Mouse (Mus musculus) macrophage (primary cell): Measurements from ENCODE around the gene Rps24. TPM values are rescaled to one million over a fixed set of nuclear protein-coding genes. Genes with fewer than 3 reads are reported as not detected.

ENCODE experiments used
- H3K27ac ChIP-seq: fragments of 350-480 bp; formaldehyde crosslinking; 2 replicates; pipeline ENCODE4 v1.9.0; 2021
- H3K36me3 ChIP-seq: fragments of 350-480 bp; formaldehyde crosslinking; 2 replicates; pipeline ENCODE4 v1.9.0; 2021; ENCODE audit errors: inconsistent target
- H3K4me3 ChIP-seq: fragments of 350-480 bp; formaldehyde crosslinking; 2 replicates; pipeline ENCODE4 v1.9.0; 2021; ENCODE audit errors: inconsistent target
- H3K79me2 ChIP-seq: fragments of 350-480 bp; formaldehyde crosslinking; 2 replicates; pipeline ENCODE4 v1.9.0; 2021; ENCODE audit errors: inconsistent target
- WGBS: methylation state at CpG from one replicate; pipeline ENCODE4 v1.1.7; 2026; ENCODE audit warnings: inconsistent platforms; ENCODE audit not compliant: missing documents; 5-methylcytosine and 5-hydroxymethylcytosine counted together
- polyA plus RNA-seq: library from polyadenylated mRNA; stranded (reverse); fragments of 250-400 nt; gene quantifications from 3 replicates; pipeline ENCODE4 v1.2.4, GENCODE M21; 2018; ENCODE audit warnings: inconsistent platforms

Gene Rps24
- polyA plus RNA-seq, 1 experiment from 2014 or later, result 3,897 TPM

DNA sequence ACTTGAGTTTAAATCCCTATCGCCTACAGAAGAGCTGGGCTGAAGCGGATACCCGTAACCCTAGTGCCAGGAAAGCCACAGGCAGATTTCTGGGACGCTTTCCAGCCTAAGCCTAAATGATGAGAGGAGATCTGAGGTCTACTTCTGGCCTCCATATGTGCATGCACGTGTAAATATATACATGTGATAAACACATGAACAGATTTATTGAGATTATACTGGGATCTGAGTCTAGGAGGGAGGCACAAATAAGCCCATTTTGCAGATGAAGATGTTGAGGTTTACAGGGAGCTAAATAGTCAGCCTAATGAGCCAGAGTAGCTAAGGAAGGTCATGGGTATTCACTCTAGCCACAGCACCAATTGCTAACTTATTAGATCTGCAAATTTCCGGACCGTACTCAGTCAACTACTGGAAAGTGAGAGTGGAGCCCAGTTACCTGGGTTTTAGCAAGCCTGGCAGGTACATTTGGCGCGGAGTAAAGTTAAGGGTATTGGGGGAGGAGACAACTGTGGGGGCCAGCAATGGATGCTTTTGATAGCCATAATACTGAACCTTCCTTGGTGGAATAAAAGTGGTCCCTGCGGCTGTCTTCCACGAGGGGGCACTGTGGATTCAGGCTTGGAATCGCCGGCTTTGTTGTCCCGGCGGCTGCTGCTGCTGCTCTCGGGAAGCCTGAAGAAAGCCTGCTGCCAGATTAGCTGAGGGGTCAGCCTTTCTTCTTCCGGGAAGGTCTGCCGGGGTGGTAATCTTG lies 13.3 kb downstream of the Rps24 start:
- 38% methylated on average over 18 of the region's 18 CpGs for WGBS
- Histone ChIP-seq H3K36me3 (peaks cover 36% of the 10 kb centered on the region), H3K27ac (no peak overlapping the region), H3K4me3 (no peak overlapping the region), H3K79me2 (no peaks in the 10 kb centered on the region; the same call in 1 of the 2 replicates)

DNA sequence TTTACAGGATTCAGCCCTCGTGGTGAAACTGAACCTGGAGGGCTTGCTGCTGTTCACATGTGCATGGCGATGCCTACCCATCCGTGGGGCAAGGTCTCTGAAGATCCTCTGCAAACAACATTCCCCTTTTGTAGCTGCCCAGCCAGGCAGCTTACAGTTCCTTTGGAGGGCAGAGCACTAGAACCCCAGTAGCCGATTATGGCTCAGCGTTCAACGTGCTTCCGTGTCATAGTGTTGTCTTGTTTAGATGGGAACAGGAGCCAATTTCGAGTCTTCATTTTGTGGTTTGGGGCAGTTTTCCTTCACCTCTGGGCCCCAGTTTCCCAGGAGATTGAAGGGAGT lies 13.9 kb downstream of the Rps24 start:
- H3K27ac ChIP-seq, result no peak overlapping the region
- H3K79me2 ChIP-seq, result no peaks in the 10 kb centered on the region; the same call in 1 of the 2 replicates
- H3K4me3 ChIP-seq, result no peak overlapping the region
- peaks cover 35% of the 10 kb centered on the region for H3K36me3 ChIP-seq
- WGBS, result 73% methylated on average over 8 of the region's 8 CpGs

GRCm38 (mm10) chr14:24501256-24501655 lies 14.3 kb downstream of the Rps24 start:
- H3K36me3 ChIP-seq, result peaks cover 30% of the 10 kb centered on the region
- H3K4me3 ChIP-seq, result no peak overlapping the region
- no peak overlapping the region for H3K27ac ChIP-seq
- H3K79me2 ChIP-seq, result no peaks in the 10 kb centered on the region; the same call in 1 of the 2 replicates
- WGBS, result 91% methylated on average over 4 of the region's 4 CpGs

DNA sequence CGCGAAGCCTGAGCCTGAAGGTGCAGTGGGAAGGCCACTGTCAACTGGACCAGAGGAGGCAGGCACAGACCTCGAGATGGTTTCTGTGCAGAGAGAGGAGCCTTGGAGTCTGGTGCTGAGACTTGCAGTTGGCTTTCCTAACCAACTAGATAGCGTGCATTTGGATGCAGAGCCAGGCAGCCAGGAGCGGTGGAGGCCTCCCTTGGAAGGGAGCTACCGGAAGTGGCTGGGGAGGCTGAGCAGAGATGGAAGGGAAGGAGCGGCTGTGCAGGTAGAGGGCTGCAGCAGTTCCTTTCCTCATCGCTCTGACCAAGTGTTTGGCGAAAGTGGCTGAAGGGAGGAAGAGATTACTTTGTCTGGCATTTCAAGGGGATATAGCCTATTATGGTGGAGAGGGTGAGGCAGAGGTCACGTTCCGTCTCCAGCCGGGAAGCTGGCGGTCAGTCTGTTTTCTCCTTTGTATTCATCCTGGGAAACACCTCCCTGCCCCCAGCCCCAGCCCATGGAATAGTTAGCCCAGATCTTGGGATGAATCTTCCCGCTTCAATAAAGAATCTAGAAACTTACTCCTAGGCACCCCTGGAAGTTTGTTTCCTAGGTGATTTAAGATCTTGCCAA lies 20.6 kb downstream of the Rps24 start:
- H3K4me3 ChIP-seq, result no peak overlapping the region
- 24% methylated on average over 14 of the region's 14 CpGs for WGBS
- H3K36me3 ChIP-seq, result no peaks in the 10 kb centered on the region
- no peak overlapping the region for H3K27ac ChIP-seq
- H3K79me2 ChIP-seq, result no peaks in the 10 kb centered on the region

GRCm38 (mm10) chr14:24508070-24508773 lies 21.3 kb downstream of the Rps24 start:
- Histone ChIP-seq H3K4me3 (no peak overlapping the region), H3K79me2 (no peaks in the 10 kb centered on the region), H3K27ac (no peak overlapping the region), H3K36me3 (no peaks in the 10 kb centered on the region)
- WGBS, result 20% methylated on average over 17 of the region's 18 CpGs

- Histone ChIP-seq H3K4me3 (no peak overlapping the region), H3K36me3 (no peaks in the 10 kb centered on the region), H3K79me2 (no peaks in the 10 kb centered on the region), H3K27ac (no peak overlapping the region)
- 79% methylated on average over 5 of the region's 5 CpGs for WGBS
Measured at GRCm38 (mm10) chr14:24509557-24509956, 22.6 kb downstream of the Rps24 start.

GRCm38 (mm10) chr14:24510218-24510617 lies 23.3 kb downstream of the Rps24 start:
- Histone ChIP-seq H3K36me3 (no peaks in the 10 kb centered on the region), H3K27ac (no peak overlapping the region), H3K79me2 (no peaks in the 10 kb centered on the region), H3K4me3 (no peak overlapping the region)
- 100% methylated on average over 1 of the region's 1 CpGs for WGBS

- Histone ChIP-seq H3K4me3 (no peak overlapping the region), H3K27ac (no peak overlapping the region), H3K36me3 (no peaks in the 10 kb centered on the region), H3K79me2 (no peaks in the 10 kb centered on the region)
- 94% methylated on average over 2 of the region's 2 CpGs for WGBS
Measured at GRCm38 (mm10) chr14:24510679-24511078, 23.8 kb downstream of the Rps24 start.

GRCm38 (mm10) chr14:24512527-24513161 lies 25.7 kb downstream of the Rps24 start:
- Histone ChIP-seq H3K27ac (no peak overlapping the region), H3K36me3 (no peaks in the 10 kb centered on the region)
- WGBS, result 93% methylated on average over 6 of the region's 6 CpGs

DNA sequence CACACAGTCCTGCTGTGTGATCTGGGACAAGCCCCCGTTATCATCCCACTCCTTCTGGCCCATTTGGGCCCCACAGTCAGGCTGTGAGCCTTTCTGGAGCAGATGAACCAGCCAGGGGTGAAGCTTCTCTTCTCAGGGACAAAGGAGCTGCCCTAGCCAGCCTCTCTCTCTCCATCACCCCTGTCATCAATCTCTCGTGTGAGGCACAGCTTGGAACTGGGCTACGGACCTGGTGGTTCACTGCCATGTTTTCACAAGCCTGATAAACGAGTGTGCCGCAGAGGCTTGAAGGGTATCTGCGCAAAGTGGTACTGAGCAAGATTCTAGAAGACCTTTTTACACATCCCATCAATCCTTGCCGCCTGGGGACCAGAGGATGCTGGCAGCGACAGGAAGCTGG lies 34.7 kb downstream of the Rps24 start:
- WGBS, result 83% methylated on average over 8 of the region's 8 CpGs
- Histone ChIP-seq H3K36me3 (no peaks in the 10 kb centered on the region), H3K79me2 (no peaks in the 10 kb centered on the region), H3K4me3 (no peak overlapping the region), H3K27ac (no peak overlapping the region)

More at GRCm38 (mm10) chr14:24512527-24513161, 25.7 kb downstream of the Rps24 start:
- Histone ChIP-seq H3K4me3 (no peak overlapping the region), H3K79me2 (no peaks in the 10 kb centered on the region)

GRCm38 (mm10) chr14:24525137-24525536 lies 38.2 kb downstream of the Rps24 start:
- WGBS, result 86% methylated on average over 3 of the region's 3 CpGs
- no peak overlapping the region for H3K27ac ChIP-seq
- no peaks in the 10 kb centered on the region for H3K36me3 ChIP-seq
- no peaks in the 10 kb centered on the region for H3K79me2 ChIP-seq
- H3K4me3 ChIP-seq, result no peak overlapping the region

GRCm38 (mm10) chr14:24525677-24526415 lies 38.9 kb downstream of the Rps24 start:
- 89% methylated on average over 10 of the region's 10 CpGs for WGBS
- no peak overlapping the region for H3K4me3 ChIP-seq
- no peaks in the 10 kb centered on the region for H3K79me2 ChIP-seq
- H3K36me3 ChIP-seq, result no peaks in the 10 kb centered on the region
- H3K27ac ChIP-seq, result no peak overlapping the region

DNA sequence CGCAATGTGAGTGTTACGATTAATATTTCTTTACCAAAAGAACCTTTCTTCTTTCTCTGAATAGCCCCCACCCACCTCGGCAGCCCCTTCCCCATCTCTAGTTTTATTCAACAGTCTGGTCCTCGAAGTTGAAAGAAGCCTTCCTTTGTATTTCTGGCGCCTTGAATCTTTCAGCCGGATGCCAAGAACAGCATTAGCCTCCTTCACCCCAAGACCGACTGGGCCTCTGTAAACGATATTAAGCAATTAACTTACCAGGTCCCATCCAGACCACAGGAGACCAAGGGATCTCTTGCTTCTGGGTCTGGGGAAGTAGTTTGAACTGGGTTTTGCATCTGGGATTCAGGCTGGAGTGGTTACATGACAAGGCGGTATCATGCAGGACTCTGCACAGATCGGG lies 39.5 kb downstream of the Rps24 start:
- no peaks in the 10 kb centered on the region for H3K36me3 ChIP-seq
- no peak overlapping the region for H3K4me3 ChIP-seq
- WGBS, result 89% methylated on average over 10 of the region's 10 CpGs
- H3K27ac ChIP-seq, result no peak overlapping the region
- no peaks in the 10 kb centered on the region for H3K79me2 ChIP-seq

- H3K27ac ChIP-seq, result no peak overlapping the region
- H3K79me2 ChIP-seq, result no peaks in the 10 kb centered on the region
- H3K4me3 ChIP-seq, result no peak overlapping the region
- WGBS, result 19% methylated on average over 6 of the region's 6 CpGs
- no peaks in the 10 kb centered on the region for H3K36me3 ChIP-seq
Measured at GRCm38 (mm10) chr14:24530228-24530627, 43.3 kb downstream of the Rps24 start.
